Mouse (Mus musculus): ENCODE measurements around the gene Rhof. TPM values are rescaled to one million over a fixed set of nuclear protein-coding genes. Genes with fewer than 3 reads are reported as not detected.

Rhof gene
- 80.0 to 94.1 TPM (median 90.0 TPM) in 4 replicates for total RNA-seq (2023)

GRCm38 (mm10) chr5:123132308-123133071 lies at the start of gene Rhof:
Rhof (minus strand) TSS chr5:123132692.

GRCm38 (mm10) chr5:123169284-123169683 lies 36.8 kb upstream of the Rhof start, which contains the start of gene Psmd9:
Psmd9 (plus strand) TSS chr5:123169413.

GRCm38 (mm10) chr5:123142161-123143157 lies 10.0 kb upstream of the Rhof start, which contains the start of gene Setd1b:
Setd1b (plus strand) TSS chr5:123142193.

GRCm38 (mm10) chr5:123068115-123068514 lies 64.4 kb downstream of the Rhof start, which contains the start of gene Tmem120b:
Tmem120b (plus strand) TSS chr5:123068415.

Other genes with a start within 250 kb of the Rhof start
- gene Kdm2b, start 142.9 kb downstream of the Rhof start, total RNA-seq (2023): 65.3 to 81.3 TPM (median 78.3 TPM) in 4 replicates
- 31.5 to 41.1 TPM (median 37.4 TPM) in 4 replicates for gene Orai1, start 117.6 kb downstream of the Rhof start, total RNA-seq (2023)
- gene Morn3, start 85.7 kb downstream of the Rhof start, total RNA-seq (2023): not detected in 4 replicates
- 3.8 to 6.4 TPM (median 4.9 TPM) in 4 replicates for gene Tmem120b, start 64.3 kb downstream of the Rhof start, total RNA-seq (2023)
- 73.0 to 77.0 TPM (median 74.9 TPM) in 4 replicates for gene Setd1b, start 9.5 kb upstream of the Rhof start, total RNA-seq (2023)
- 24.0 to 34.2 TPM (median 26.0 TPM) in 4 replicates for gene Psmd9, start 36.7 kb upstream of the Rhof start, total RNA-seq (2023)
- not detected in 4 replicates for gene Hpd, start 50.0 kb upstream of the Rhof start, total RNA-seq (2023)
- 1.2 to 2.0 TPM (median 1.7 TPM) in 4 replicates for gene Wdr66, start 119.4 kb upstream of the Rhof start, total RNA-seq (2023)
- gene Bcl7a, start 211.1 kb upstream of the Rhof start, total RNA-seq (2023): 53.7 to 55.1 TPM (median 54.6 TPM) in 4 replicates

Data from B cell, adult 62 days (primary cell).